Mouse (Mus musculus) brain, embryonic 14.5 days (tissue): ENCODE measurements around the gene Mtfr1l. TPM values are rescaled to one million over a fixed set of nuclear protein-coding genes. Genes with fewer than 3 reads are reported as not detected.

ENCODE experiments used
- DNase-seq: peaks from one replicate; pipeline ENCODE4 v3.0.0-alpha.2; 2011; ENCODE audit warnings: low read depth
- CTCF ChIP-seq: fragments of 200-500 bp; IDR thresholded peaks from 2 replicates; pipeline ENCODE4 v1.5.1; 2012; ENCODE audit warnings: inconsistent platforms, mild to moderate bottlenecking, moderate library complexity, borderline replicate concordance; ENCODE audit not compliant: insufficient read depth, insufficient read length; ENCODE audit errors: extremely low read depth
- POLR2A ChIP-seq: fragments of 200-500 bp; IDR thresholded peaks from 2 replicates; pipeline ENCODE4 v1.6.1; 2012; ENCODE audit warnings: mild to moderate bottlenecking, inconsistent platforms, borderline replicate concordance; ENCODE audit not compliant: poor library complexity, insufficient read depth, insufficient read length, severe bottlenecking; ENCODE audit errors: extremely low read depth
- polyA plus RNA-seq: library from polyadenylated mRNA; depleted of rRNA; stranded (reverse); fragments of >200 nt; gene quantifications from 2 replicates; pipeline ENCODE4 v1.2.3, GENCODE M21; 2012; rRNA removed

Gene Mtfr1l
- polyA plus RNA-seq: 152 and 168 TPM in 2 replicates

- DNase-seq: peak; percentile 99
- TF ChIP-seq CTCF: no peak
- peak; percentile 51 for TF ChIP-seq POLR2A
These were observed at the start of gene Mtfr1l for GRCm38 (mm10) chr4:134534932-134535786. Gene Mtfr1l, minus strand, starts transcription at chr4:134535387.

- DNase-seq: no peak
- TF ChIP-seq CTCF (peak; percentile 39; the same call in 1 of the 2 replicates), POLR2A (no peak)
These were observed 48.3 kb upstream of the Mtfr1l start for GRCm38 (mm10) chr4:134583513-134583912.

- no peak for TF ChIP-seq CTCF
- TF ChIP-seq POLR2A: no peak
- peak; percentile 65 for DNase-seq
These were observed 46.2 kb upstream of the Mtfr1l start for GRCm38 (mm10) chr4:134581365-134581764.

- DNase-seq: peak; percentile 88
- TF ChIP-seq POLR2A: no peak
- TF ChIP-seq CTCF: no peak
These were observed 45.4 kb upstream of the Mtfr1l start for GRCm38 (mm10) chr4:134580351-134581148.

- TF ChIP-seq POLR2A (no peak), CTCF (no peak)
- DNase-seq: no peak
These were observed 44.4 kb upstream of the Mtfr1l start for GRCm38 (mm10) chr4:134579620-134580019.

GRCm38 (mm10) chr4:134579212-134579611 is 44.0 kb upstream of the Mtfr1l start:
- TF ChIP-seq POLR2A (no peak), CTCF (peak; percentile 29; the same call in 1 of the 2 replicates)
- DNase-seq: no peak

- no peak for TF ChIP-seq POLR2A
- peak; percentile 75 for DNase-seq
These were observed 43.2 kb upstream of the Mtfr1l start for GRCm38 (mm10) chr4:134578407-134578806.

- no peak for DNase-seq
- no peak for TF ChIP-seq POLR2A
- TF ChIP-seq CTCF: no peak
These were observed 42.1 kb upstream of the Mtfr1l start for GRCm38 (mm10) chr4:134577281-134577680.

GRCm38 (mm10) chr4:134575486-134575885 is 40.3 kb upstream of the Mtfr1l start:
- no peak for DNase-seq
- no peak for TF ChIP-seq CTCF
- TF ChIP-seq POLR2A: no peak

GRCm38 (mm10) chr4:134572449-134573300 is 37.5 kb upstream of the Mtfr1l start:
- peak; percentile 35 for DNase-seq
- no peak for TF ChIP-seq CTCF
- no peak for TF ChIP-seq POLR2A

GRCm38 (mm10) chr4:134570704-134571451 is 35.7 kb upstream of the Mtfr1l start:
- DNase-seq: peak; percentile 73

More at GRCm38 (mm10) chr4:134570704-134571451, 35.7 kb upstream of the Mtfr1l start:
- TF ChIP-seq CTCF: no peak
- no peak for TF ChIP-seq POLR2A
